12 mouse cellular contexts compared by ENCODE assay signal in the genomic region with DNA sequence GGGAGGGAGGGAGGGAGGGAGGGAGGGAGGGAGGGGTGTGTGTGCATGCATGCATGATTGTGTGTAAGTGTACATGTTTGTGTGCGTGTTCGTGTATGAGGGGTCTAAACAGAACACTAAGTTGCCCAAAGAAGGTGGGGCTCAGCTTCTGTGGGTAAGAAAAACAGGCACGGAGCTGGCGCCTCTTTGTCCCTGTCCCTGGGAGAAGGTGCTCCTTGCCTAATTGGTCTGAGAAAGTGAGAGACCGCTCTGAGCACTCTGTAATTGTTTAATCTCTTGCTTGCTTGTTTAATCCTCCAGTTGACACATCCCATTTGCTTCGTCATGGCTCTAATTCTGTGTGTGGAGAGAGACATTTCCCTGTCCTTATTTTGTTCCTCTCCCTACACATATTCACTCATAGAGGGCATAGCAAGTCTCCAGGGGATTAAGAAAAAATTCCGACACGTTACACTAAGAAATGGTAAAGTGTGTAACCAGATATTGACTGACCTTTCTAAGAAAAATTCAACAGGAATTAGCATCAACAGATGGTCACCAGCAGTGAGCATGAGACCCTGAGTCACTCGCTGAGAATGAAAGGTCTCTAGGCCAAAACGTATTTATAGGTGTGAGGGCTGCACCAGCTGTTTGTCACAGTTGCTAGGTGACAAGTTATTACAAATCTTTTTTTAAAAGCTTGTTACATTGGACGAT. TPM values are rescaled to one million over a fixed set of nuclear protein-coding genes. Genes with fewer than 3 reads are reported as not detected.
A peak's percentile ranks its signal among the peaks of the same experiment; 100 is the strongest.
DNase-seq lines count a peak whose midpoint lies in the region; ATAC-seq and TF ChIP-seq lines count a peak whose summit lies in the region.
"Had no signal": no experiment of that assay in that cellular context is flagged by ENCODE, and none has a peak within 500 bp of the region (broad histone marks: within the 10 kb centered on the region; RNA-seq: fewer than 3 reads in every experiment).

No protein-coding gene starts in this region.

- no peaks in the 10 kb centered on the region for H3K36me3 ChIP-seq in intestine, embryonic 14.5 days (ENCODE audit: control insufficient read depth, insufficient read depth, low read length)
- no peaks in the 10 kb centered on the region for H3K36me3 ChIP-seq in intestine, postnatal 0 days (ENCODE audit: control insufficient read depth, insufficient read depth)
- no peaks in the 10 kb centered on the region for H3K36me3 ChIP-seq in heart, postnatal 0 days (replicated peaks; ENCODE audit: control insufficient read depth, insufficient read depth, low read length)
- H3K36me3 ChIP-seq in limb, embryonic 14.5 days (ENCODE audit: control insufficient read depth, insufficient read depth, low read length): no peaks in the 10 kb centered on the region
- H3K36me3 ChIP-seq: lung, embryonic 15.5 days; stomach, embryonic 15.5 days had no signal

- no peak overlapping the region for H3K27ac ChIP-seq in intestine, embryonic 14.5 days (ENCODE audit: low read depth)
- no peak overlapping the region for H3K27ac ChIP-seq in intestine, postnatal 0 days (ENCODE audit: low read depth, low read length)
- peak overlapping the region; percentile 77 for H3K27ac ChIP-seq in heart, postnatal 0 days (ENCODE audit: low read depth)
- no peak overlapping the region for H3K27ac ChIP-seq in limb, embryonic 14.5 days (replicated peaks; ENCODE audit: low read depth, low read length)
- H3K27ac ChIP-seq: lung, embryonic 15.5 days; stomach, embryonic 15.5 days had no signal

- TF ChIP-seq EP300 in heart, postnatal 0 days (IDR thresholded peaks at IDR 0.05; ENCODE audit: low read depth): peak; percentile 52; the same call in 1 of the 2 replicates

- WGBS in intestine, embryonic 14.5 days: 60% methylated on average over 11 of the region's 11 CpGs
- WGBS in intestine, postnatal 0 days: 62% methylated on average over 11 of the region's 11 CpGs
- WGBS in heart, postnatal 0 days: 32% methylated on average over 11 of the region's 11 CpGs
- 43% methylated on average over 11 of the region's 11 CpGs for WGBS in limb, embryonic 14.5 days

- H3K9me3 ChIP-seq in intestine, embryonic 14.5 days (ENCODE audit: control insufficient read depth, low read length): no peaks in the 10 kb centered on the region
- H3K9me3 ChIP-seq in intestine, postnatal 0 days (ENCODE audit: control insufficient read depth): no peaks in the 10 kb centered on the region
- no peaks in the 10 kb centered on the region for H3K9me3 ChIP-seq in heart, postnatal 0 days (replicated peaks; ENCODE audit: control insufficient read depth, low read length)
- no peaks in the 10 kb centered on the region for H3K9me3 ChIP-seq in limb, embryonic 14.5 days (ENCODE audit: control insufficient read depth, low read length)
- H3K9me3 ChIP-seq: lung, embryonic 15.5 days; stomach, embryonic 15.5 days had no signal

- no peak for ATAC-seq in intestine, embryonic 14.5 days (replicated peaks; ENCODE audit: low FRiP score, low TSS enrichment, low read depth)
- ATAC-seq in intestine, postnatal 0 days: no peak
- ATAC-seq in heart, postnatal 0 days (ENCODE audit: insufficient read depth, low read depth): peak; percentile 55
- peak; percentile 75 for ATAC-seq in limb, embryonic 14.5 days (ENCODE audit: low FRiP score, low read depth)

- TF ChIP-seq CTCF in intestine, postnatal 0 days (IDR thresholded peaks at IDR 0.05; ENCODE audit: low read depth): no peak
- no peak for TF ChIP-seq CTCF in heart, postnatal 0 days (IDR thresholded peaks at IDR 0.05; ENCODE audit: low read depth)

- no peak for TF ChIP-seq POLR2A in limb, embryonic 14.5 days (IDR thresholded peaks at IDR 0.05; ENCODE audit: borderline replicate concordance, extremely low read depth, insufficient read depth, insufficient read length)

- 0 out of 2 replicates have a peak, but pooled peaks cover 3% of the 10 kb centered on the region for H3K4me1 ChIP-seq in intestine, embryonic 14.5 days (replicated peaks; ENCODE audit: control insufficient read depth, insufficient read depth, low read length)
- no peaks in the 10 kb centered on the region for H3K4me1 ChIP-seq in intestine, postnatal 0 days (replicated peaks; ENCODE audit: control insufficient read depth, insufficient read depth, low read length)
- H3K4me1 ChIP-seq in heart, postnatal 0 days (ENCODE audit: control insufficient read depth, insufficient read depth): 0 out of 2 replicates have a peak, but pooled peaks cover 25% of the 10 kb centered on the region
- no peaks in the 10 kb centered on the region for H3K4me1 ChIP-seq in limb, embryonic 14.5 days (ENCODE audit: control insufficient read depth, insufficient read depth, low read length)
- H3K4me1 ChIP-seq: lung, embryonic 15.5 days had no signal

- DNase-seq in embryo, embryonic 11 days: peak; percentile 13
- no peak for DNase-seq in embryo, embryonic 10 days (ENCODE audit: low spot score)
- peak; percentile 31 for DNase-seq in intestine, embryonic 14.5 days (ENCODE audit: low spot score)
- DNase-seq in heart, postnatal 0 days (ENCODE audit: low spot score): peak; percentile 61
- DNase-seq in limb, embryonic 14.5 days (ENCODE audit: low spot score): peak; percentile 62
- no peak for DNase-seq in ovary, postnatal 14 days (ENCODE audit: low spot score)
- DNase-seq in gastrocnemius, adult 8-10 months (ENCODE audit: low spot score in 2 of 2): no peak
- DNase-seq: B cell, adult 2 months; cerebellum, postnatal 25 days had no signal

- H3K4me2 ChIP-seq in intestine, embryonic 14.5 days (ENCODE audit: low read length): no peak overlapping the region
- H3K4me2 ChIP-seq in intestine, postnatal 0 days (replicated peaks; ENCODE audit: low read depth): no peak overlapping the region
- H3K4me2 ChIP-seq in heart, postnatal 0 days (ENCODE audit: low read depth, low read length): peak overlapping the region; percentile 22
- H3K4me2 ChIP-seq in limb, embryonic 14.5 days (replicated peaks; ENCODE audit: low read depth, low read length, severe bottlenecking): no peak overlapping the region
- H3K4me2 ChIP-seq: lung, embryonic 15.5 days; stomach, embryonic 15.5 days had no signal

- H3K4me3 ChIP-seq in intestine, embryonic 14.5 days (ENCODE audit: low read depth, low read length): no peak overlapping the region
- H3K4me3 ChIP-seq in intestine, postnatal 0 days (ENCODE audit: low read depth, low read length): no peak overlapping the region
- no peak overlapping the region for H3K4me3 ChIP-seq in heart, postnatal 0 days (ENCODE audit: low read depth, low read length)
- no peak overlapping the region for H3K4me3 ChIP-seq in limb, embryonic 14.5 days (replicated peaks; ENCODE audit: low read length)
- H3K4me3 ChIP-seq: lung, embryonic 15.5 days; stomach, embryonic 15.5 days had no signal

- H3K9ac ChIP-seq in intestine, embryonic 14.5 days (ENCODE audit: low read length): no peak overlapping the region
- H3K9ac ChIP-seq in intestine, postnatal 0 days (ENCODE audit: low read depth, low read length): no peak overlapping the region
- no peak overlapping the region for H3K9ac ChIP-seq in heart, postnatal 0 days (replicated peaks; ENCODE audit: low read depth, low read length)
- H3K9ac ChIP-seq in limb, embryonic 14.5 days (ENCODE audit: low read depth, low read length, severe bottlenecking): no peak overlapping the region
- H3K9ac ChIP-seq: lung, embryonic 15.5 days; stomach, embryonic 15.5 days had no signal

- H3K27me3 ChIP-seq in intestine, embryonic 14.5 days (replicated peaks; ENCODE audit: control insufficient read depth, insufficient read depth, low read length): no peaks in the 10 kb centered on the region
- no peaks in the 10 kb centered on the region for H3K27me3 ChIP-seq in intestine, postnatal 0 days (replicated peaks; ENCODE audit: control insufficient read depth, insufficient read depth, low read length)
- no peaks in the 10 kb centered on the region for H3K27me3 ChIP-seq in heart, postnatal 0 days (ENCODE audit: control insufficient read depth, insufficient read depth, low read length)
- H3K27me3 ChIP-seq in limb, embryonic 14.5 days (ENCODE audit: control insufficient read depth, insufficient read depth, low read length): no peaks in the 10 kb centered on the region
- H3K27me3 ChIP-seq: lung, embryonic 15.5 days; stomach, embryonic 15.5 days had no signal

RNA-seq across cellular contexts. Expression of a gene that starts 27.6 kb away (rescaled TPM):
- polyA plus RNA-seq in intestine, embryonic 14.5 days (2014; fragmentation: Nextera tagmentation; extraction: Ambion mirVana): 30.4 and 31.5 TPM in 2 replicates
- polyA plus RNA-seq in intestine, postnatal 0 days (2015; fragmentation: Nextera tagmentation; extraction: Ambion mirVana): 23.3 and 24.4 TPM in 2 replicates
- 9.2 and 16.9 TPM in 2 replicates for total RNA-seq in heart, postnatal 0 days (2014; rRNA removed; ENCODE audit: low replicate concordance)
- polyA plus RNA-seq in heart, postnatal 0 days (2015; fragmentation: Nextera tagmentation; extraction: Ambion mirVana): 10.1 and 11.0 TPM in 2 replicates
- polyA plus RNA-seq in limb, embryonic 14.5 days (2012; rRNA removed): 22.7 and 27.8 TPM in 2 replicates
- polyA plus RNA-seq in limb, embryonic 14.5 days (2014; fragmentation: Nextera tagmentation; extraction: Ambion mirVana): 34.5 and 35.1 TPM in 2 replicates
- total RNA-seq in gastrocnemius, adult 8-10 months (2022): 10 to 100 TPM; 25.6 to 32.1 (median 27.9) TPM

Comparison
In these comparisons a context has a peak if more than half of its experiments do, and no peak if none do; other contexts are left out.
1. DNase-seq: peak in embryo, embryonic 11 days (single experiment), intestine, embryonic 14.5 days (single experiment), heart, postnatal 0 days (single experiment) and limb, embryonic 14.5 days (single experiment); none in embryo, embryonic 10 days (single experiment), ovary, postnatal 14 days (single experiment) and gastrocnemius, adult 8-10 months (0 of 2).
2. ATAC-seq: peak in heart, postnatal 0 days (single experiment) and limb, embryonic 14.5 days (single experiment); none in intestine, embryonic 14.5 days (single experiment) and intestine, postnatal 0 days (single experiment).